Mouse (Mus musculus): ENCODE results near the gene Mrpl34.

GRCm38 (mm10) chr8:71507589-71508104 is 42.9 kb downstream of the Mrpl34 start:
- TF ChIP-seq ZC3H11A (IDR thresholded peaks at IDR 0.05; ENCODE audit: borderline replicate concordance, low read depth, low read length) (no peak), ZNF384 (IDR thresholded peaks at IDR 0.05; ENCODE audit: low read depth, low read length) (no peak)

Measured in ES-E14 (cell line).